Mouse (Mus musculus) kidney, adult 2 months (tissue): Measurements from ENCODE around the gene Tspear.

ENCODE experiments used
- CTCF ChIP-seq: fragments of 200-500 bp; conservative IDR thresholded peaks from 2 replicates; pipeline ENCODE4 v1.5.1; 2011; ENCODE audit warnings: low read depth, mild to moderate bottlenecking, control low read depth, low read length, moderate library complexity, mixed read lengths; ENCODE audit not compliant: insufficient read depth, insufficient read length
- POLR2A ChIP-seq: fragments of 200-500 bp; IDR thresholded peaks from one replicate; pipeline ENCODE4 v1.6.1; 2011; ENCODE audit warnings: low read depth, low read length, control low read depth

GRCm38 (mm10) chr10:77677562-77677961 is 8.8 kb upstream of the Tspear start:
- TF ChIP-seq POLR2A = no peak
- TF ChIP-seq CTCF = no peak
